Mouse (Mus musculus): Measurements from ENCODE around the gene En2. TPM values are rescaled to one million over a fixed set of nuclear protein-coding genes. Genes with fewer than 3 reads are reported as not detected.

En2 gene
- polyA plus RNA-seq, 1 experiment: 0.04 TPM

GRCm38 (mm10) chr5:28166256-28167231, 1.1 kb downstream of the En2 start:
- no peak overlapping the region for H3K27ac ChIP-seq (ENCODE audit: control insufficient read depth, insufficient read depth, low read length)
- WGBS: 2% methylated on average over 111 of the region's 111 CpGs
- H3K27me3 ChIP-seq (ENCODE audit: control insufficient read depth, insufficient read depth, low read length): peaks cover 29% of the 10 kb centered on the region
- H3K36me3 ChIP-seq (ENCODE audit: control insufficient read depth, insufficient read depth, low read length): no peaks in the 10 kb centered on the region
- no peak overlapping the region for H3K4me3 ChIP-seq (ENCODE audit: control insufficient read depth, insufficient read depth, low read length)
- no peak for DNase-seq
- 0 out of 2 replicates have a peak, but pooled peaks cover 2% of the 10 kb centered on the region for H3K4me1 ChIP-seq (replicated peaks; ENCODE audit: control insufficient read depth, insufficient read depth, low read length)
- TF ChIP-seq CTCF (IDR thresholded peaks at IDR 0.05; ENCODE audit: borderline replicate concordance, control insufficient read depth, extremely low read depth, insufficient read depth, low read length, poor library complexity) (no peak), POLR2A (IDR thresholded peaks at IDR 0.05; ENCODE audit: control insufficient read depth, extremely low read depth, insufficient read depth, low read length, poor library complexity) (no peak)

GRCm38 (mm10) chr5:28167611-28168252, 2.2 kb downstream of the En2 start:
- peaks cover 37% of the 10 kb centered on the region for H3K27me3 ChIP-seq (ENCODE audit: control insufficient read depth, insufficient read depth, low read length)
- H3K27ac ChIP-seq (ENCODE audit: control insufficient read depth, insufficient read depth, low read length): no peak overlapping the region
- 4% methylated on average over 29 of the region's 29 CpGs for WGBS
- no peaks in the 10 kb centered on the region for H3K36me3 ChIP-seq (ENCODE audit: control insufficient read depth, insufficient read depth, low read length)
- 0 out of 2 replicates have a peak, but pooled peaks cover 2% of the 10 kb centered on the region for H3K4me1 ChIP-seq (replicated peaks; ENCODE audit: control insufficient read depth, insufficient read depth, low read length)
- no peak overlapping the region for H3K4me3 ChIP-seq (ENCODE audit: control insufficient read depth, insufficient read depth, low read length)
- no peak for DNase-seq
- TF ChIP-seq POLR2A (IDR thresholded peaks at IDR 0.05; ENCODE audit: control insufficient read depth, extremely low read depth, insufficient read depth, low read length, poor library complexity): no peak
- no peak for TF ChIP-seq CTCF (IDR thresholded peaks at IDR 0.05; ENCODE audit: borderline replicate concordance, control insufficient read depth, extremely low read depth, insufficient read depth, low read length, poor library complexity)

- H3K4me1 ChIP-seq (replicated peaks; ENCODE audit: control insufficient read depth, insufficient read depth, low read length): 0 out of 2 replicates have a peak, but pooled peaks cover 2% of the 10 kb centered on the region
- DNase-seq: no peak
- no peak overlapping the region for H3K27ac ChIP-seq (ENCODE audit: control insufficient read depth, insufficient read depth, low read length)
- H3K27me3 ChIP-seq (ENCODE audit: control insufficient read depth, insufficient read depth, low read length): peaks cover 39% of the 10 kb centered on the region
- H3K36me3 ChIP-seq (ENCODE audit: control insufficient read depth, insufficient read depth, low read length): no peaks in the 10 kb centered on the region
- H3K4me3 ChIP-seq (ENCODE audit: control insufficient read depth, insufficient read depth, low read length): no peak overlapping the region
- 5% methylated on average over 36 of the region's 36 CpGs for WGBS
- TF ChIP-seq POLR2A (IDR thresholded peaks at IDR 0.05; ENCODE audit: control insufficient read depth, extremely low read depth, insufficient read depth, low read length, poor library complexity): no peak
- no peak for TF ChIP-seq CTCF (IDR thresholded peaks at IDR 0.05; ENCODE audit: borderline replicate concordance, control insufficient read depth, extremely low read depth, insufficient read depth, low read length, poor library complexity)
These were observed 3.0 kb downstream of the En2 start for GRCm38 (mm10) chr5:28168253-28169165.

DNA sequence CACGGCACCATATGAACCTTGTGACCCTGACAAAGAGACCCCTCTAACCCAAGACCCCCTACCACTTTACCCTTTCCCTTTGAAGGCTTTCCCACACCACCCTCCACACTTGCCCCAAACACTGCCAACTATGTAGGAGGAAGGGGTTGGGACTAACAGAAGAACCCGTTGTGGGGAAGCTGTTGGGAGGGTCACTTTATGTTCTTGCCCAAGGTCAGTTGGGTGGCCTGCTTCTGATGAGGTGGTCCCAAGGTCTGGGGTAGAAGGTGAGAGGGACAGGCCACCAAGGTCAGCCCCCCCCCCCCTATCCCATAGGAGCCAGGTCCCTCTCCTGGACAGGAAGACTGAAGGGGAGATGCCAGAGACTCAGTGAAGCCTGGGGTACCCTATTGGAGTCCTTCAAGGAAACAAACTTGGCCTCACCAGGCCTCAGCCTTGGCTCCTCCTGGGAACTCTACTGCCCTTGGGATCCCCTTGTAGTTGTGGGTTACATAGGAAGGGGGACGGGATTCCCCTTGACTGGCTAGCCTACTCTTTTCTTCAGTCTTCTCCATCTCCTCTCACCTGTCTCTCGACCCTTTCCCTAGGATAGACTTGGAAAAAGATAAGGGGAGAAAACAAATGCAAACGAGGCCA, 3.8 kb downstream of the En2 start:
- no peak for DNase-seq
- H3K27me3 ChIP-seq (ENCODE audit: control insufficient read depth, insufficient read depth, low read length): peaks cover 39% of the 10 kb centered on the region
- 16% methylated on average over 5 of the region's 5 CpGs for WGBS

DNA sequence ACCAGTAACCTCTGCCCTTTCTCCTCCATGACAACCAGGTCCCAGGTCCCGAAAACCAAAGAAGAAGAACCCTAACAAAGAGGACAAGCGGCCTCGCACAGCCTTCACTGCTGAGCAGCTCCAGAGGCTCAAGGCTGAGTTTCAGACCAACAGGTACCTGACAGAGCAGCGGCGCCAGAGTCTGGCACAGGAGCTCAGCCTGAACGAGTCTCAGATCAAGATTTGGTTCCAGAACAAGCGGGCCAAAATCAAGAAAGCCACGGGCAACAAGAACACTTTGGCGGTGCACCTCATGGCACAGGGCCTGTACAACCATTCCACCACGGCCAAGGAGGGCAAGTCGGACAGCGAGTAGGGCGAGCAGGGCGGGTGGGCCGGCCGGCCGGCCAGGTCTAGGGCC, 4.6 kb downstream of the En2 start:
- 19% methylated on average over 17 of the region's 17 CpGs for WGBS
- Histone ChIP-seq H3K27ac (ENCODE audit: control insufficient read depth, insufficient read depth, low read length) (no peak overlapping the region), H3K4me1 (replicated peaks; ENCODE audit: control insufficient read depth, insufficient read depth, low read length) (0 out of 2 replicates have a peak, but pooled peaks cover 2% of the 10 kb centered on the region), H3K4me3 (ENCODE audit: control insufficient read depth, insufficient read depth, low read length) (no peak overlapping the region), H3K27me3 (ENCODE audit: control insufficient read depth, insufficient read depth, low read length) (peaks cover 44% of the 10 kb centered on the region), H3K36me3 (ENCODE audit: control insufficient read depth, insufficient read depth, low read length) (no peaks in the 10 kb centered on the region)
- TF ChIP-seq CTCF (IDR thresholded peaks at IDR 0.05; ENCODE audit: borderline replicate concordance, control insufficient read depth, extremely low read depth, insufficient read depth, low read length, poor library complexity) (no peak), POLR2A (IDR thresholded peaks at IDR 0.05; ENCODE audit: control insufficient read depth, extremely low read depth, insufficient read depth, low read length, poor library complexity) (no peak)
- no peak for DNase-seq

More for the DNA sequence above, 3.8 kb downstream of the En2 start:
- H3K4me1 ChIP-seq (replicated peaks; ENCODE audit: control insufficient read depth, insufficient read depth, low read length): 0 out of 2 replicates have a peak, but pooled peaks cover 2% of the 10 kb centered on the region
- H3K27ac ChIP-seq (ENCODE audit: control insufficient read depth, insufficient read depth, low read length): no peak overlapping the region
- TF ChIP-seq POLR2A (IDR thresholded peaks at IDR 0.05; ENCODE audit: control insufficient read depth, extremely low read depth, insufficient read depth, low read length, poor library complexity) (no peak), CTCF (IDR thresholded peaks at IDR 0.05; ENCODE audit: borderline replicate concordance, control insufficient read depth, extremely low read depth, insufficient read depth, low read length, poor library complexity) (no peak)
- no peaks in the 10 kb centered on the region for H3K36me3 ChIP-seq (ENCODE audit: control insufficient read depth, insufficient read depth, low read length)
- no peak overlapping the region for H3K4me3 ChIP-seq (ENCODE audit: control insufficient read depth, insufficient read depth, low read length)
